Mouse (Mus musculus) ZHBTc4 (cell line): ENCODE results near the gene 1700011L22Rik.

ENCODE experiments used
- DNase-seq: peaks from one replicate; pipeline ENCODE4 v3.0.0-alpha.2; 2011; ENCODE audit warnings: low read depth, low spot score

1700011L22Rik gene

DNA sequence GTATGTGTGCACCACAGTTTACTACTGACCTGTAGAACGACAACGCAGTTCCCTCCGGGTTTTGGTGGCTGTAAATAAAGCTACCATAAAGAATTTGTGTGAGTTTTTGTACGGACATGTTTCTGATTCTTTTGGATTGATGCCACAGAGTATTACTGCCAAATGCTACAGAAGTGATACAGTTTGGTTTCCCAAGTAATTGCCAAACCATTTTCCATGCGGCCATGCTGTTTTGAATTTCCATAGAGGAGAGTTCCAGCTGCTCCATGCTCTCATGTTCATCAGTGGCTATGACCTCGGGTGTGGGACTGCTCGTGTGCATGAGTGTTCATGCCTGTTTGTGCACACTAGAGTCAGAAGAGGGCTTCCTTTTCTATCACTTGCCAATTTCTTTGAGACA lies 8.4 kb downstream of the 1700011L22Rik start:
- DNase-seq = no peak

DNA sequence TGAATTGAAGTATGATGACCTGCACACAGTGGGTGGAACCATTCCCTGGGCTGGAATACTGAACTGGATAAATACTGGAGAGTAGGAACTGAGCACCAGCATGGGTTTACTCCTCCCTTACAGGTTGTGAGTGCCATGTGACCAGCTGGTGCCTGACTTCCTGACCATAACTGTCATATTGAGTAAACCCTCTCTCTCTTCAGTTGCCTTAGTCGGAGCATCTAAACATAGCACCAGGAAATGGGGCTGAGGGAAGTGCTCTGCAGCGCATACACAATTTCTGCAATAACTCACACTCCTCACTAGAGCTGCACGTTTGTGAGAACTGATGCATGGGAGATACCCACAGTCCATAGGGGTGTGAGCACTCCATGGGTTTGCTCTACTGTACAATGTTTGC lies 9.1 kb downstream of the 1700011L22Rik start:
- no peak for DNase-seq

DNA sequence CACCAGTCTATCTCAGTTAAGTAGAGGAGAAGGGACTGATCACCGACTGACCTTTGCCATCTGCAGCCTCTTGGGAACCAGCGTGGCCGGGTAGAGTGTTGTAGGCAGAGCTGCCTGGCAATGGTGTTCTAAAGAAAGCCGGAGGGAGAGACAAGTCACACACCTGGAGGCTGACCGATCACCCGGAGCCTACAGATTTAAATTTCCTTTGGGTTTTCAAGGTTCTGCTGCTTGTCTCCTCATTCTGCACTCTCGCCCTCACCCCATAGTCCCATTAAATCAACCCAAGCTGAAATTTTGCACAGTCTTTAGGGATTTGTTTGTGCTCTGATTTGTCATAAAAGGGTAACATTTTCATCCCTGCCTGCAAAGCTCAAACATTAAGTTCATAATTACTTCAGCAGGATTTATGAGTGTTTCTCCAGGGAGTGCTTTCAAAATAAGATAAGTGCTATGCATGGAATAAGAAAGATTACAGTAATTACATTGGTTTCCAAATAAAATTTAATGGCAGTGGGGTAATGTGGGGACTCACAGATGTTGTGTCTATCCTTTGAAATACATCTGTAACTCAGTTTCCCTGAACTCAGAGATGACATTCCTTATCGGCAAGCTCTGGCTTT lies 19.0 kb downstream of the 1700011L22Rik start:
- DNase-seq = no peak

DNA sequence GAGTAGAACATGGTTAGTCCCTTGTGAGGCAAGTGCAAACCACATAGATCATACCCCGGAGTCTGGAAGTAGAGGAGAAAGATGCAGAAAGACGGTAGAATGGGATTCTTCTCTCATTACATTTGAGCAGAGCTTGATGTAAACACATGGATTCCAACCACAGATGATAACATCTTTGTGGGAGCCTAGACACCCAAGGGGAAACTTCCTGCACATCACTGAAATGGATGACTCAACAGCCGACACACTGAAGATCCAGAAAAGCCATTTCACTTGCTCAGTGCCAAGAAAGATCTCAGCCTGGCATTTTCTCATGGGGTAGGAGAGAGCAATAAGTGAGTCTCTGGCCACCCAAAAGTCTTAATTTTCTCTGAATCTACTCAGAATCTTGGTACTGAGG lies 20.5 kb downstream of the 1700011L22Rik start:
- DNase-seq = no peak

DNA sequence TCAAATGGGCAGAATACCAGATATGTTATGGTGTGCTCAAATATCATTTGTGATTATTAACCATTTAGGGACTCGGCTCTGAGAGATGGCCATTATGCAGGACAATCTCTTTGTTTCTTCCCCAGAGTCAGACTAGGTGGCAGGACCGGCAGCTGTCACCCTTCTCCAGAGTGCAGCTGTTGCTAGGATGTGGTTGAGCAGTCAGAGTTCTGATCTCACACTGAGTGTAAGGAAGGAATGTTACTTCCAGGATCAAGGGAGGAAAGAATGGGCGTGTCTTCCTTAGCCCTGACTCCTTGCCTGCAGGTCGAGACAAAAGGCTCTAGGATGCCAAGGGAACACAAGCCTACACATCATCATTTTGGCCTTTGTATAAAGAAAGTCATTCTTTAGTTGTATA lies 21.2 kb downstream of the 1700011L22Rik start:
- peak; percentile 37 for DNase-seq

DNA sequence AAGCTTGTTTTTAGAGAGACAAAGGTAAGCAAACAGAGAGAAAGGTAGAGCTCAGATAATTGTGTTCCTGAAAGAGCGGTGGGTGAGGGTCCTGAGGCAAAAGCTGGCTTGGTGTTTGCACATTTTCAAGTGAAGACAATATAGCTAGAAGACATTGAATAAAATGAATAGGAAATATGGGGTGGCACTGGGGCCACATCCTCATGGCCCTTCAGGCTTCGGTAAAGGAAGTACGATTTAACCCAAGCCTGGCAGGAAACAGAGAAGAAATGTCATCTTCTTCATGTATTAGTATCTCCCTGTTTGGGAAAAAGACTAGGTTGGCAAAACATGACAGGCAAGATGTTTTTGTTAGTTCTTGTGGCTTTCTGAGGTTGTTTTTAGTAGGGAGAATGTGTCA lies 22.3 kb downstream of the 1700011L22Rik start:
- DNase-seq = no peak

DNA sequence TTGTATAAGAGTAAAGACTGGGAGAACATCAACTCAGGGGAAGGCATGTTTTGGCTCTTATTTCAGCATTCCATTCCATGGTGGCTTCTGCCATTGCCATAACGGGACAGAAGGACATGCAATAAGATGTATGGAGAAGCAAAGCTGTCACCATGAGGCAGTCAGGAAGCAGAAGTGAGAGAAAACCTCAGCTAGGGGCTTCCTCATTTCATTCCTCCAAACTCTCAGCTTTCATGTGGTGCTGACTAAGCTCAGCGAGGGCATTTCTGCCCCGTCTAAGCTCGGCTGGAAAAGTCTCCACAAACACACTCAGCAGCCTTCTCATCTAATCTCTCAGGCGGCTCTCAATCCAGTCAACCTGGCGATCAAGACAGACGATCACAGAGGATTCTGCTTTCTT lies 22.8 kb downstream of the 1700011L22Rik start:
- DNase-seq = no peak

DNA sequence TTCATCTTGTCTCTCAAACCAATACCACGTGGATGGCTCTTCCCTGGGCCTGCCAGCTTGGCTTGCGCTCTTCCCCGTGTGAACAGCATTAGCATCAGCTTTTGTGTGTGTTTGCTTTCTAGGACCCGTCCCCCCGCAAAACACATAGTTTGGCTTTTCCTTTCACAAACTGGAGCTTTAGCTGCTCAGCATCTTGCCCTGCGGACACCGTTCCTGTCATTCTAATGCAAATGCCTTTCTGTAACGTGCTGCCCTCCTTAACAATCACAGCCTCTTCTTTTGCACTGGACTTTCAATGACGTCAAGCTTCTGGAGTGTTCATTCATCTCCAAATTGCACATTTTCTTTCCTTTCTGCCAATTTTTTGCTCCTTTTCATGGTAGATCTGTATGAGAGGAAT lies 24.0 kb downstream of the 1700011L22Rik start:
- DNase-seq = peak; percentile 62

DNA sequence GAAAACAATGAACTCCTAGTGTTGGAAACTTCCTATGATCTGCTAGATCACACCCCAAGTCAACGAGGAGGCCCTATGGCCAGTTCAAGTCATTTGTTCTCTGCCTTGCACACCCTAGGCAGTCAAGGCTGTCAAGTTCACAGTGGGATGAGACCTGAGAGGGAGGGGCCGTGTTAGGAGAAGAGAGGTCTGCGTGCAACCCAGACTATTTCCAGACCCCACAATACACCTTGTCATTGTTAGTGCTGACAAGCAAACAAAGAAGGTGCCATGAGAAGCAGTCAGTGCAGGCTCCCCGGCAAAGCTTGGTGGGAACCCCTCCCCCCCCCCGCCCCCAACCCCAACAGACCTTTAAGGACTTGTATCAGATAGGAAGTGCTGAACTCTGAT lies 25.6 kb downstream of the 1700011L22Rik start:
- DNase-seq = no peak

DNA sequence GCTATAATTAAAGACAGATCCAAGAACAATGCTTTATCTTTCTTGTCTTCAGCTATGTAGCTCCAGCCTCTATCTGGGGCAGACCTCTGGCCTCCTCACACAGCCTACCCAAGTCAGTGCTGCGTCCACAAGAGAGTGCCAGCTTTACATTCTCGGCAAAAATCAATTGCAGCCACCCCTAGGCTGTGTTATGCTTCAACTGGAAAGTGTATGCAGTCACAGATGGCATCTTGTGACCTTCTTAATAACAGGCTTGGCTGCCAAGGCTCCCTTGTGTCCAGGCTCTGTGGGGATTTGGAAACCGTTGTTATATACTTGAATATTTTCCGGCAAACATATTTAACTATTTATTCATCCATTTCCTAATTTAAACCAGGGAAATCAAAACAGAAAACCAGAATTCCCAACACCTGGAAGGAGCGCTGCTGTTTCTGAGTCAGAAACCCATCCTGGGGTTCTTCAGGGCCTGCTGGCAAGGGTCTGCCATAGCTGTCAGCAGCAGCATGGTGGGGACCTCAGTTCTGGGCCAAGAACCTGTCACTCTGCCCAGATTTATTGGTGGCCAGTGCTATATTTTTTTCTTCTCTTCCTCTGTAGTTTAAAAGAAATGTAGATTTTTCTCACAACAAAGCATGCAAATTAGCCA lies 26.1 kb downstream of the 1700011L22Rik start:
- DNase-seq = no peak

DNA sequence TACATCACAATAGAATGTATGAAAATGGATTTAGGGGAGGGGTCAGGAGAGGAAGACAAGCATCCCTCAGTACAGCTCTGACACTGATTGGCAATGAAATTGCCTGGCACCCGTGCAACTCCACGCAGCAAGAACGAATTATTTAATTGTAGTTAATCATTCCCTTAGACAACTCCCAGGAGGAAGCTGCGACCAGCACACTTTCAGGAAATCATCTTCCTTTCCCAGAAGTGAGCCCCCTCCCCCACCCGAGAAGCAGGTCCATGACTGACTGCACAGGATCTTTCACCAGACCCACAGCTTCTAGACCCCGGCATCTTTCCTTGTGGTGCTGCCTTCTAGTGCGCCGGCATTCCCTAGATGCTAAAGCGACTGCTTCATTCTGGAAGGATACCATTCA lies 36.7 kb downstream of the 1700011L22Rik start:
- DNase-seq = no peak

DNA sequence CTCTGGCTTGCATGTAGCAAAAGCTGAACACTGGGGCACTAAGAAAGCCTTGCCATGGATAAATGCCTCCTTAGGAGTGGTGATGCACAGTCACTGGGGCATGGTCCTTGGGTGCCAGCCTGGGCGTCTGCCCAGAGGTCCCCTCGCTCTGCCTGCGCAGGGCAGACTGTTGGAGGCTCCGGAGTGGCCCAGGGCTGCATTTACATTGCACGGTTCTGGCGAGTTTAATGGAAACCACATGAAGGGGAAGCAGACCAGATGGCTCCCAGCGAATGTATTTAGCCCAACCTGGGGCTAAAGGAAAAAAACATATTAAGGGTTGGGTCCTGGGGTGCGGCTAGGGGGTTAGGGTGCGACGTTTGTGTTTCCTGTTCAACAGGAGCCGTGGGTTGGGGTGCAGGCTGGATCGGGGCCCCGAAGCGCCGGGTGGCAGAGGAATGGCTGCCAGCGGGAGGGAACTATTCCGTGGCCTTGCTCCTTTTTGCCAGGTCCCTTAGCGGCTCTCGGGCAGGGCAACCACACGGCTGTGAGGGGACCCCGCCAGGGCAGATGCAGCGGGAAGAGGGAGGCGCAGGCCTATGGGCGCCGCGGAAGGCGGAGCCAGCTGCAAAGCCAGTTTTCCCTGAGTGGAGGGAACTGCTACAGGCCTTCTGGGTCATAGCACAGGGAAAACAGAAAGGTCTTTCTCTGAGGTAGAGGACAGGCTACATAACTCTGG lies 38.6 kb downstream of the 1700011L22Rik start:
- DNase-seq = peak; percentile 62

DNA sequence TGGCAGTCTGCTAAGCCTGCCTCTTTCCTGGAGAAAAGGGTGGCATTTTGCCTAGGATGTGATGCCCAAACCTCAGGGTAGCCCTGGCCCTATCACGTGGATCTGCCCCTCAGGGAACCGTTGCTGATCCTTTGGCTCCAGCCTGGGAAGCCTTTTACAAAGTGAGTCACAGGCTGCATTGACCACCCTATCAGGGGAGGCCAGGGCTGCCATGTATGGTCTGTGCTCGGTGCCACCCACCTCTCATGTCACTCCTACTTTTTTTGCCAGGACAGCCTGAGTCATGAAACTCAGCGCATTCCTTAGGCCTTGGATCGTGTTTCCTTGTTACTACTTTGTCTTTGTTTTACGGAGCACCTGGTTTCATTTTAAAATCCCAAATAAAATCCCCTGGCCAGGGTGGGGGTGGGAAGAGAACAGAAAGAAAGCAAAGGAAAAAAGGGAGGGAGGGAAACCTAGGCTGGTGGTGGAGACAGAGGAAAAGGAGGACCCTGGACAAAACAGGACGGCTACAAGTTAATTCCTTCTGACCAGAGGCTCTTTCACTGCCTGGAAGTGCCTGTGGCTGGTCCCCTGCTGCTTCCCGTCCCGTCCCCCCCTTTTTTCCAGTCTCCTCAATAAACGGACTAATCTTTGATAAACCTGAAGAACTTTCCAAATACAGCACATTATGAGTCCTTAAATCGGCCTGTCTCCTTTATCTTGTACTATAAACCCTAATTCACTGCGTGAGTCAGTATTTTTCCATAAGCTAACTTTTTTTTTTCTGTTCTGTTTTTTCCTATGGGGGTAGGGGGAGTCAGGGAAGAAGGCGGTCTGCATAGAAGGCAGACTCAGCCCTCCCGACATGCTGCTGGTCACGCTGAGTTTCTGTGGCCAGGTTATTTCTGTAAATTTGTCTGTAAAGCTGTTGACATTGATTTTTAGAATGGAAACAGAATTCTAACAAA lies 39.4 kb downstream of the 1700011L22Rik start:
- DNase-seq = no peak

DNA sequence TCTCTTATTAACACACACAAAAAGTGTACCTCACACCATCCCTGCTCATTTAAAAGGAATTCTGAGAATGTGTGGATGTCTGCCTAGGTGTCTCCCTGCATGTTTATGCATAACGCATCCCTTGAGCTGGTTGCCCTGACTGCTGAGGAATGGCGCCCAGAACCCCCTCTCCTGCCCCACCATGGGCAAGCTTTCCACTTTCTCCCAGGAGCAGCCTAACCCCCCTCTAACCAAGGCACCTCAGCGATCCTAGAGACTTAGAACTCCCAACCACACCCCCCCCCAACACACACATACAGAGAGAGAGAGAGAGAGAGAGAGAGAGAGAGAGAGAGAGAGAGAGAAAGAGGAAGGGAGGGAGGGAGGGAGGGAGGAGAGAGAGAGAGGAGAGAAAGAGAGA lies 40.2 kb downstream of the 1700011L22Rik start:
- DNase-seq = no peak

DNA sequence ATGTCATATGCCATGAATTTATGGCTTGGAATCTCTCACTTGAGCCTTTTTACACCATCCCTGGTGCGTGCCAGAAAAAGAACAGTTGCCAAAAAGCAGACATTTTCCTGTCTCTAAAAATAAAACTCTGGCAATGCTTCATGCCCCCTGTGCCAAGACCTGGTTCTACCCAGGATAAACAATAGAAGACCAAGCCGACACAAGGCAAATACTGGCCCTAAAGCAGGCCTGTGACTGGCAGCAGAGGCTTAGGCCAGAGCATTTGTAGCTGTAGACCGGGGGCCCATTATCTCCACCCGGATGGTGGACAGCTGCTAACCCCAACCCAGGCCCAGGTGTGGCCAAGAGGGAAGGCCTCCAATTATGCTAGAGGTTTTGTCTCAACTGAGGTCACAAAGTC lies 41.5 kb downstream of the 1700011L22Rik start:
- DNase-seq = no peak

DNA sequence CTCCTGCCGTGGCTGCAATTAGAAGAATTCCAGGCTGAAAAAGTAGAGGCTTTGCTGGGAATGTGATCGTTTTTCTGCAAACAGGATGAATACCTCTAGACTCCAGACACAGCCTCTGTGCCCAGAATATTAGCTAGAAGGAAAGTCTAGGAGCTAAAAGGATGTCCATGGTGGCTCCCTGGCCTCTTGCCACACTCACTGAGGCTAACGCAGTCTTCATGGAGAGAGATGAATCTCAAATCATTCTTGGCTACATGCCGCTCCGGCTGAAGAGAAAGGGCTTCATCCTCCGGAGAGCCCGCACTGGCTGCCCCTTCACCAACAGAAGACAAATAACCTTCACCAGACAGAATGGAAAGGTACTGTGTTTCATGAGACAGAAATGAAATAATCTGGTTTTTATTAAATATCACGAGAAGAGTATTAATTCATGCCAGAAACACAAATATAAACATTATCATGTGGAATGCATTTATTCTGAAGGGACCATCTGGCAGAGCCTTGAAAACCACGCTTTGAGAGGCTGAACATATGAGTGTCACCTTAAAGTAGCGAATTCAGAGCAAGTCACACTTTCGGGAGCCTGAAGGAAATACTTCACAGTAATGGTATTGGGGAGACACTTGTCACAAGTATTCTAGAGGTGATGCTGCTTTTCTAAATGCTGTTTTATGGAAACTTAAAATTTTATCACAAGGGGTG lies 46.8 kb downstream of the 1700011L22Rik start:
- DNase-seq = no peak

DNA sequence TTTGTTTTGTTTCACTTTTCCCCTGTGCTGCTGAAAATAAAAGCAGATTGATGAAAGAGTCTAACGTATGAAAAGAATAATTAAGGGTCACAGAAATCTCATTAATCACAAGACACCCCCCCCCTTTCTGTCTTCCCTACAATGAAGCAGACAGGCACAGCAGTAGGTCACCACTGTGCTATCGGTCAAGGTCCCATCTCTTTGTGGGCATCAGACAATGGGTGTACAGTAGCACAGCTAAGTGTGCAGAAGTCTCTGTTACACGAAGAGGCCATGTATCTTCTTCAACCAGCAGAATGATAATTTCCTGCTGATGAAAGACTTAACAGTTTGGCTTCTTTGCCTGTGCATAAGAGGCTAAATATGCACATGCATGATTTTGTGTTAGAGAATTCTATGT lies 49.7 kb downstream of the 1700011L22Rik start:
- DNase-seq = no peak

DNA sequence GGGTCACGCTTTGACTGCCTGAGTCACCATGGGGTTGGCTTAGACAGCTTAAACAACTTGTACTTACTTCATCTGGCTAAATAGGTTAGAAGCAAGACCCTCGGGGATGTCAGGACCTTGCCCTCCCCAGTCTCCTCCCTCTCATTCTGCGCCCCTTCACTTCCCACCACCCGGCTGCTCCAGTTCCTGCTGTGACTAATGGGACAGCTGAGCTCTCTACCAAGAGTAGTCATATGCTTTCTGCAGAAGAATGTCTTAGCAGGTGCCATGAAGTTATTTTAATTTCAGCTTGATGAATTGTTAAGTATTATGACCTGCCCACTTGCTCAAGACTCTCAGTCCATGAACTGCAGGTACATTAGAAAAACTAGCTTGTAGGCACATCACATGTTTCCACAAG lies 51.9 kb downstream of the 1700011L22Rik start:
- DNase-seq = no peak

DNA sequence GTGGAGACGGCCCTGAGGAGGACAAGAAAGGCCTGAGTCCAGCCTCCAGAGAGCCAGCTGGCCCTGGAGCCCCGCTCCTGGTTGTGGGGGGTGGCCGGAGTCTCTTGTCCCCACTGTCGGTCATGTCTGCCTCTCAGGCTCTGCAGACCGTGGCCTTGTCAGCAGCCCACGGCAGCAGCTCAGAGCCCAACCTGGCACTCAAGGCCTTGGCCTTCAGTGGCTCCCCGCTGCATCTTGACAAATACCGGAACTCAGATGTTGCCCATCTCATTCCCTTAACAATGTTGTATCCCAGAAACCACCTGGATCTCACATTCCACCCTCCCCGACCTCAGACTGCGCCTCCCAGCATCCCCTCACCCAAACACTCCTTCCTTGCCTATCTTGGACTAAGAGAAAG lies 58.3 kb downstream of the 1700011L22Rik start:
- DNase-seq = peak; percentile 35

DNA sequence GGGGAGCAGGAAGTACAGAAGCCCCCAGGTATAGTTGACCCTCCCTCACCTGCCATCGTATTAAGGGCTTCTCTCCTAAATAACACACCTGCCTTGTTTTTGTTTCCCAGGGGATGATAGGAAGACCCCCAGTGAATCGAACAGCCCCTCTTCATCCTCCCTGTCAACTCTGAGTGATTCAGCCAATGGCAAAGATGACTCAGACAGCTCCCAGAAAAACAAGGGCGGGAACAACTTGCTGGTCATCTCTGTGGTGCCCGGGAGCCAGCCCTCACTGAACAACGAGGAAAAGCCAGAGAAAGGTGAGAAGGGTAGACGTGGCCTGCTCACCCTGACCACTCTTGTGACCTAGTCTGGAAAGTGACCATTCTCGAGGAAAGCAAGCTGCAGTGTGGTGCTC lies 62.9 kb downstream of the 1700011L22Rik start:
- no peak for DNase-seq

DNA sequence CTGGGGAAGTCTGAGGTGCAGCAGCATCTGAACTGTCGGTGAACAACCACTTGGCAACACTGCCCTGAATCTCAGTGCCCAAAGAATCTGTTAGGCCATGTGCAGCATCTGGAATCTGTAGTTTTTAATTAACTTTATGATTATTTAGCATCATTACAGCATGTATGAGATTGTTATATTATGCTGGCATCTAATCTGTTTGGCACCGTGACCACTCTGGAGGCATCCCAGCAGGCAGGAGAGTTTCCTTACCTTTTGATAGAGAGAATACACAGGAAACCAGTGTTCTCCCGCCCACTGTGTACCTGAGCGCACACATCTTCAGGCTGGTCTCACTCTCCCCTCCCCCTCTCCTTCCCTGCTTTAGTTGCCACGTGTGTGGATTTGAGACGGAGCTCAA lies 68.7 kb downstream of the 1700011L22Rik start:
- DNase-seq = no peak
